Mouse (Mus musculus): ENCODE measurements at regions not wholly inside any gene's neighbourhood (a gene's known extent, or its start where the extent isn't known, plus 50 kb on each side); places are given as distances from the start of the nearest gene placed in this dataset.

GRCm38 (mm10) chr3:50940656-50941055, 283.6 kb upstream of the Noct start:
- DNase-seq = no peak

- DNase-seq = no peak
Observed at GRCm38 (mm10) chr3:50953456-50953855, 270.8 kb upstream of the Noct start.

DNA sequence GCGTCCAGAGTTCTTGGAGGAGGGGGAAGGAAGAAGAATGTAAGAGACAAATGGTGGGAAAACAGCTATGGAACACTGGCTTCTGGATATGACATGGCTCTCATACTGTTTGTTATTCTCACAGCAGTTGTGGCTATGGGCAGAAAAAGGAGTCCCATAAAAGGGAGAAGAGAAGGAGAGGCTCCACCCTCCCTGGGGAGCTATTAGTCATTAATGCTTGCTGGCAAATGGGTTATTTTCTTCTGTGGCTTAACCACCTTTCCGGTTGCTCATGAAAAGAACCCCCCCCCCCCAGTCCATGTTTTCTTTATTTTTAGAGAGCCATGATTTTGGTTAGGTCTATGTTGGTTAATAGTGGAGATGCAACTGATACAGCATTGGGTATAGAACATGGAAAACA, 253.9 kb upstream of the Noct start:
- DNase-seq = no peak

DNA sequence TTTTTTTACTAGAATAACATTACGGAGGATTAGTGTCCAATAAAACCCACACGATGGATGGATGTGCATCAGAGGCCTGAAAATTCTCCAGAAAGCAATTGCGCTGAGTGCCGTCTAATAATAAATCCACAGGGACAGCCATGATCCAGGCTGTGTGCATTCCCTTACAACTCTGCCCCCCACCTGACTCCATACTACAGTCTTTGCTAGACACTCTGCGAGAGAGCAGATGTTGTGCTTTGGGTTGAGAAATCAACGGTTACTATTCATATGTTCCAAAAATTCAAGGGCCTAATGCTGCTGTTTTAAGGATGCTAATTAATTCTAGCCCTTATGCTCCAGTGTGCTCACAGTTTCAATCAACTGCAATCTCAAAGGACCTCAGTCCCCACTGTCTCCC, 251.2 kb upstream of the Noct start:
- no peak for DNase-seq

- DNase-seq = no peak
Observed at GRCm38 (mm10) chr3:50976141-50976780, 248.0 kb upstream of the Noct start.

DNA sequence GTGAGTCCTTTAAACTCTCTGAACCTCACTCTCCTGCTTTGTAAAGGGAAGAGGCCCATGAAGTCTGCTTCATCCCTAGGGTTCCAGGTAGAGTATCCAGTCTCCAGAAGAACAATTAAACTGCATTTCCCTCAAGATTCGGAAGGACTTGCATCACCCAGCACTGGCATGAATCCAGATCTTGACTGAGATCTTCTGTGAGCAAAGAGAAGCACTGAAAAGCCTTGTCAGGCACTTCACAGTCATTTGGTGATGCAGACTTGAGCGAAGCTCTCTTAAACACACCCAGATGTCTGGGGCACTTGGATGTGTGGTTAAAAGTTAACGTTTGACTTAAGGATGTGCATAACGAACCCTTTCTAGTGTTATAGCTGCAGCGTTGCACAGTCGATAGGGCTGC, 247.4 kb upstream of the Noct start:
- no peak for DNase-seq

GRCm38 (mm10) chr3:50978636-50979035, 245.6 kb upstream of the Noct start:
- DNase-seq = no peak

GRCm38 (mm10) chr3:50979592-50979991, 244.7 kb upstream of the Noct start:
- DNase-seq = no peak

- DNase-seq = no peak
Observed at GRCm38 (mm10) chr3:50981751-50982150, 242.5 kb upstream of the Noct start.

- DNase-seq = no peak
Observed at GRCm38 (mm10) chr3:50982649-50983048, 241.6 kb upstream of the Noct start.

DNA sequence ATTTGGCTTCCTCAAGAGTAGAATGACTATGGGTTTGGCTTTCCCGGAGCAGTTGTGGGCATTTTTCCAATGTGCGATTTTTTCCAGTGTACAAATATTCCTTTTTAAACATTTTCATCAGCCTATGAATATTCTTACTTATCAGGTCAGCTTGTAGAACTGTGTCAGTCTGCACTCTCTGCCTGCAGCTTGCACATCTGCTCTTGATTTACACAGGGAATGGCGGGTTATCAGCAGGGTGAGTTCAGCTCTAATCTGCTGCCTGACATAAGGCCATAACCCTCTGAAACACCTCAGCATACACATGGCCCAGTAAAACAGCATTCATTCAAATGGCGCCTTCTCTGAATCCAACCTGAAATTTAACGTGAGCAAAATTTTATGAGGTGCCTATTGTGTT, 241.1 kb upstream of the Noct start:
- no peak for DNase-seq

DNA sequence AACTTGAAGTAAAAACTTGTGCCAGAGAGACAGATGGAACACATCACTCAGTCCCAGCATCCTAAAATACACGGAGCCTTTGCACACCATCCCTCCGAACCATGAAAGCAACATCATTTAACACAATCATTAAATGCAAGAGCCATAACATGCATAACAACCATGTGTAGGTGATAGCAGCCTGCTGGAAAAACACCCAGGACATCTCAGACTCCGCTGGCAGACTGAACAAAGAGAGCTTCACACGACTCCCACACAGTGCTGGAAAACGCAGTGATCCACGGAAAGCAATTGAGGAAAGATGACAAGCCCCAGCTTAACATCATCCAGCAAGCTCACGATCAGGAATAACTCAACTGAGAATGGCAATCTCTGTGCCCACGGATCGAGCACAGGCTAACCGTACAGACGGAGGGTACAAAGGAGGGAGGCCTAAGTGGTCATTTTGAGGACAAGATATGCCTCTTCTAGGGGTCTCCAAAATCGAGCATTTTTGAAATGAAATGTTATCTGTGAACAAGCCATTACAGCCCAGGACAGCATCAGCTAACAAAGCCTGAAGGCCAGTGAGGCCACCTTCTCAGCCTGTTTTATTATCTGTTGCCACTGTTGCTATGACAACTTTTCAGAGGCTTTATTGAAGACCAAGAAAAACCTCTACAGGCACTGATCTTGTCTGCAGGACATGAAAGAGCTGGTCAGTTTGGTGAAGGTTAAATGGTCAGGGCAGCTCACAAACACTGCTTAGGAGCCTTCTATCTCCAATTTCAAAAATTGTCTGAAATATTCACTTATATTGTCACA, 240.1 kb upstream of the Noct start:
- DNase-seq = no peak

DNA sequence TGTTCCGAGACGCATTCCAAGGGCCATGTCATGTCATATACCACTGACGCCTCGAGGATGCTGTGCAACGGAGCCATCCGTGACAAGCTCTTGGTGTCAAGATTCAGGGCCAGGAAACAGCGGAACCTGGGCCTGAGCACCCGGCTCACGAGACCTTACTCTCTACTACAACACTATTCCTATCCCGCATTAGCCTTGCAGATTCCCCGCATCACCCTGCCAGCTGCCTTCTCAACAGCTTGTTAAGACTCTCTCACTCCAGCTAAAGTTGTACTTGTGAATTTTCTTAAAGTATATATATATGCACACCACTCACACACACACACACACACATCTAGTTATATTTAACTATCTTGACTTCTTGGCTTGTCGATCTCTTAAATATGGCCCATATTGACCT, 236.4 kb upstream of the Noct start:
- DNase-seq = no peak

- no peak for DNase-seq
Observed at GRCm38 (mm10) chr3:50990810-50991209, 233.4 kb upstream of the Noct start.

DNA sequence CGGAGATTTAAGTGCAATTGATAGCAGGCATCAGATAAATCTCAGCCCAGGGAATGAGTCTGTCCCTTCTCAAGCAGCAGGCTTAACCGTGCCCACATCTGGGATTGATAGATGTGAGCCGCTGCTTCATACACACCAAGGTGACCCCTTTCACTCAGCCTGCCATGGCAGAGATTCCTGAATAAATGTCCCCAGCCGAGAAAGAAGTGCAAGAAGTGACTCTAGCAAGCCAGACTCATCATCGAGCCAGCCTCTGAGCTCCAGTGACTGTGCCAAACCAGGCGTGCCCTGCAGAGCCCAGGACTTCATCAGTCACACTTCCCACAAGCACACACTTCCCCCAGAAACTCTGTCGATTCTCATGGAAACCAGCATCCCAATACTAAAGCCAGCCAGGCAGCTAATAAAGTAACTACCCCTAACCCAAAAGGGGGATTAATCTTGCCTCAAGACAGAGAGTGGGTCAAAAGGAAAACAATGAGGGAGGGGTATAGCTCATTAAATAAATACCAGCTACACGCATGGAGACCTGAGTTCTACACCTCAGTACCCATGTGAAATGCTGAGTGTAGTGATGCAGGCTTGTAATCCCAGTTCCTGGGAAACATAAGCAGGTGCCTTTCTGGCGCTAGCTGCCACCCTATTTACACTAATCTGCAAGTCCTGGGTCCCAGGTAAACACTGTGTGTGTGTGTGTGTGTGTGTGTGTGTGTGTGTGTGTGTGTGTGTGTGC, 231.5 kb upstream of the Noct start:
- DNase-seq = no peak

DNA sequence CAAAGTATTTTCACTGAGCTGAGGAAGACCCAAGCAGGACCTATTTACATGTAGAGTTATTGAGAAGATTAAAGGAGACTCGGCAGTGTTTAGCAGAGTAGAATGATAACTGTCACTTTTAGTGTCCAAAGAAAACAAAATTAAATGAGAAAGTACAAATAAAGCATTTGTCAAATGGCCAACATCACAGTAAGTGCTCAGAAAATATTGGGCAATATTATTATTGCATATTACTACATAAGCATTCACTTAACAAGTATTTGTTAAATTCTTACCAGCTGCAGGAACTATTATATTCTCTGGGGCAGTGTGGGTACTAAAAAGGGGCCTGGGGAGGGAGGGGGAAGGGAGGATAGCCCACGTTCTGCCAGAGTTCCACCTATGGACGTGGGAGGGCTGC, 224.5 kb upstream of the Noct start:
- no peak for DNase-seq

DNA sequence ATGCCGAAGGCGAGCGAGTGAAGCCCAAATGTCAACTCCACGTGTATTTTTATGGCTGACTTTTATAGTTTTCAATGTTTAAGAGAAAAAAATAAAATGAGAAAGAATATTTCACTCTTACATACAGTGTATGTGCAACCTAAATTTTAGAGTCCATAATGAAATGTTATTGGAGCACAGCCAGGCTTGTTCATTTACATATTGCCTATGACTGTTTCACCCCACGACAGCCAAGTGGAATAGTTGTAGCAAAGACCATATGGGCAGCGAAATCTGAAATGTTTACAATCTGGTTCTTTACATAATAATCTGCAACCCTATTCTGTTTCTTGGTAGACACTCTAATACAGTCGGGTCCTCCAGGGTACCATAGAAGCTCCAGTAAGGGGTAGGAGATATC, 223.3 kb upstream of the Noct start:
- DNase-seq = no peak

DNA sequence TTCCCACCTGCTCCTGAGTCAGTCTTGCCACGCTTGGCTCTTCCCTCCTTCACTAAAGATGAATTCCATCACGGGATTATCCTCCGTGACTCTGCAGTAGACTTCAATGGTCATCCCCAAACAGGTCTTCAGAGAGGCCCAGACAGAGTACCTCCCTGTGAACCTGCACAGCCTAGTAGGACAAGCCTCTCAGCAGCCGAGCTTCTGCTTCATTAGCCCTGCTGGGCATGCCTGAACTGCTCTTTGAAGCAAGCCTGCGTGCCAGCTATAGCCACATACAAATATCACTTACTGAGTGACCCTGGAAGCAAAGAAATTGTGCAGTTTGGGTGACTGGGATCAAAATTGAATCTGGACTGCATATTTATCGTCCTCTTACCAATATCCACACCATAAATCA, 221.6 kb upstream of the Noct start:
- no peak for DNase-seq

DNA sequence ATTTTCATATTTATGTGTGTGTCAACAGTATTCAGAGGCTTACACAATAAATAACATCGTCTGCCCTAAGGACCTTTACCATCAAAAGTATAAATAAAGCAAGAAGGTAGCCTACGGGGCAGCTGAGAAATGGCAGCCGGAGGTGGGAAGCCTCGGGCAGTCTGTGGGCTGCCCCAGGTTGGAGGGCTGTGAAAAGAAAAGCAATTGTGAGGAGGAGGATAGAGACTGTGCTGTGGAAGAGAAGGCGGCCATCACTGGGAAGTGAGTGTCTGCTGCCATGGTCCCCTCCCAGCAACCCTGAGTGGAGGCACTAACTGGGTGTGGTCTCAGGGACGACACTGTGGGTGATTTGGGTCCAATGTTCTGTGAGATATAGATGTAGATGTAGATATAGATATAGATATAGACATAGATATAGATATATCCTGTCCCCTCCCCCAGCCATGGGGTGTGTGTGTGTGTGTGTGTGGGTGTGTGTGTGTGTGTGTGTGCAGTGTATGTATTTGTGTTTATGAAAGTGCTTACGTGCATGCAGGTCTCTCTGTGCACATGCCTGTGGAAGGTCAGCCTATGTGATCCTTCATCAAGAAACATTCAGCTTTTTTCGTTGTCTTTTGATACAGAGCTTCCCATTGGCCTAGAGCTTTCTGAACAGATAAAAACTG, 220.6 kb upstream of the Noct start:
- no peak for DNase-seq

DNA sequence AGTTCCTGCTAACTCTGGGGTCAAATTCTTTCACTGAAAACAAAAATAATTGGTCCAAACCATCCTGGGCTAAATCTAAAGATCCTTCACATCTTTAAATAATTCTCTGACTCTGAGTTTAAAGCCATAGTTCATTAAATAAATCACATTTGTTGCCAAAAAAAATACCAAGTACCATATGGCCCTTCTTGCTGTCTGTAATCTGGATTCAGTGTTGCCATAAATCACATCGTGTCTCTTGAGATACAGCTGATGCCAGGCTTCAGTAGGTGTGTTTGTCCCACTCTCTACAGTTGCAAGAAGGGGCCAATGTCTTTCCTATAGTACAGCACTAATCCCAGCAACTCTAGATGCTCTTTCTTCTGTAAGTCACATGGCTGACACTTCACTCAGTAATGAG, 220.0 kb upstream of the Noct start:
- DNase-seq = no peak

GRCm38 (mm10) chr3:51009098-51009497, 215.1 kb upstream of the Noct start:
- no peak for DNase-seq

- no peak for DNase-seq
Observed at GRCm38 (mm10) chr3:51019650-51020346, 204.4 kb upstream of the Noct start.
